Comparison of ENCODE assay signal across 35 mouse cellular contexts in the genomic region with DNA sequence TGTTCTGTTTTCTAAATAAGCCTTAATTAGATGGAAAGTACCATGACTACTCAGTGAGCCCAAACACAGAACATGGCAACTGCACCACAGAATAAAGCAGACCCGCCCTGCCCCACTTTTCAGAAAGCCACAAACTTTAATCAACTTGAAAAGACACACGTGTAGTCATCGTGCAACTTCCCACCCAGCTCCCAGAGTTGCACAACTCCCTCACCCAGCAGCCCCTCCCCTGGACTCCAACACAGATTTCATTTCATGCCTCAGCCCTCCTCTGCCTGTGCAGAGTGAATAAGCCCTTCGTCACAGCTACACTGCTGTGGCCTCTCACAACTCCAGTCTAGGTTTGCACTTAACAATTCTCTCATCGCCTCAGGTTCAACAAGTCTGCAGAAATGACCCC. TPM values are rescaled to one million over a fixed set of nuclear protein-coding genes. Genes with fewer than 3 reads are reported as not detected.
A peak's percentile ranks its signal among the peaks of the same experiment; 100 is the strongest.
DNase-seq lines count a peak whose midpoint lies in the region; ATAC-seq lines count a peak whose summit lies in the region.
"Had no signal": no experiment of that assay in that cellular context is flagged by ENCODE, and none has a peak within 500 bp of the region (broad histone marks: within the 10 kb centered on the region; RNA-seq: fewer than 3 reads in every experiment).

No protein-coding gene starts in this region.

- H3K27me3 ChIP-seq in embryonic facial prominence, embryonic 14.5 days (replicated peaks; ENCODE audit: control insufficient read depth, insufficient read depth, low read length) = no peaks in the 10 kb centered on the region
- H3K27me3 ChIP-seq in embryonic facial prominence, embryonic 10.5 days (replicated peaks; ENCODE audit: low read depth, poor library complexity, severe bottlenecking) = no peaks in the 10 kb centered on the region
- no peaks in the 10 kb centered on the region for H3K27me3 ChIP-seq in intestine, embryonic 15.5 days (replicated peaks)
- H3K27me3 ChIP-seq: hindbrain, embryonic 15.5 days; limb, embryonic 15.5 days; midbrain, embryonic 12.5 days; neural tube, embryonic 13.5 days had no signal

- H3K27ac ChIP-seq in embryonic facial prominence, embryonic 14.5 days (replicated peaks; ENCODE audit: low read depth, low read length) = no peak overlapping the region
- H3K27ac ChIP-seq in embryonic facial prominence, embryonic 10.5 days (replicated peaks) = no peak overlapping the region
- no peak overlapping the region for H3K27ac ChIP-seq in intestine, embryonic 15.5 days
- H3K27ac ChIP-seq: heart, adult 2 months; heart, embryonic 13.5 days; hindbrain, embryonic 15.5 days; kidney, postnatal 0 days; limb, embryonic 15.5 days; liver, embryonic 14.5 days; midbrain, embryonic 12.5 days; neural tube, embryonic 13.5 days had no signal

- H3K4me2 ChIP-seq in embryonic facial prominence, embryonic 14.5 days (ENCODE audit: low read depth, low read length) = no peak overlapping the region
- no peak overlapping the region for H3K4me2 ChIP-seq in intestine, embryonic 15.5 days (replicated peaks)
- H3K4me2 ChIP-seq: heart, embryonic 13.5 days; hindbrain, embryonic 15.5 days; limb, embryonic 15.5 days; midbrain, embryonic 12.5 days; neural tube, embryonic 13.5 days had no signal

- DNase-seq in embryonic facial prominence, embryonic 14.5 days (ENCODE audit: low spot score) = peak; percentile 12
- no peak for DNase-seq in embryonic facial prominence, embryonic 10.5 days (ENCODE audit: low spot score)
- peak; percentile 45 for DNase-seq in Muller cell, postnatal 12 days (ENCODE audit: inconsistent ontology term)
- peak; percentile 26 for DNase-seq in thymus, postnatal 4 days
- no peak for DNase-seq in urinary bladder, postnatal 36 days (ENCODE audit: low spot score in 2 of 2)
- DNase-seq: adrenal gland, postnatal 25 days; cerebellum, adult 11-12 months; cerebellum, adult 9-11 months; gastrocnemius, postnatal 36 days; heart, adult 2 months; heart, postnatal 10 days; kidney, adult 2 months; layer of hippocampus, postnatal 36 days; left cerebral cortex, postnatal 4 days; lung, adult 2 months; lung, postnatal 14 days; right cerebral cortex, postnatal 4 days had no signal

- no peaks in the 10 kb centered on the region for H3K9me3 ChIP-seq in embryonic facial prominence, embryonic 14.5 days (ENCODE audit: control insufficient read depth, low read length)
- H3K9me3 ChIP-seq in embryonic facial prominence, embryonic 10.5 days = no peaks in the 10 kb centered on the region
- no peaks in the 10 kb centered on the region for H3K9me3 ChIP-seq in intestine, embryonic 15.5 days
- H3K9me3 ChIP-seq: heart, embryonic 13.5 days; hindbrain, embryonic 15.5 days; limb, embryonic 15.5 days; megakaryocyte, embryonic 14.5 days; midbrain, embryonic 12.5 days; neural tube, embryonic 13.5 days had no signal

- no peak overlapping the region for H3K4me3 ChIP-seq in embryonic facial prominence, embryonic 14.5 days (ENCODE audit: low read depth, low read length)
- no peak overlapping the region for H3K4me3 ChIP-seq in embryonic facial prominence, embryonic 10.5 days
- H3K4me3 ChIP-seq in intestine, embryonic 15.5 days (replicated peaks) = no peak overlapping the region
- H3K4me3 ChIP-seq: heart, adult 2 months; heart, embryonic 13.5 days; hindbrain, embryonic 15.5 days; limb, embryonic 15.5 days; megakaryocyte, embryonic 14.5 days; midbrain, embryonic 12.5 days; neural tube, embryonic 13.5 days had no signal

- H3K36me3 ChIP-seq in embryonic facial prominence, embryonic 14.5 days (ENCODE audit: control insufficient read depth, insufficient read depth, low read length) = no peaks in the 10 kb centered on the region
- no peaks in the 10 kb centered on the region for H3K36me3 ChIP-seq in embryonic facial prominence, embryonic 10.5 days (replicated peaks)
- no peaks in the 10 kb centered on the region for H3K36me3 ChIP-seq in intestine, embryonic 15.5 days
- H3K36me3 ChIP-seq: heart, embryonic 13.5 days; hindbrain, embryonic 15.5 days; limb, embryonic 15.5 days; midbrain, embryonic 12.5 days; neural tube, embryonic 13.5 days had no signal

- WGBS in embryonic facial prominence, embryonic 14.5 days = 70% methylated on average over 5 of the region's 5 CpGs
- 84% methylated on average over 5 of the region's 5 CpGs for WGBS in embryonic facial prominence, embryonic 10.5 days
- WGBS in intestine, embryonic 15.5 days = 70% methylated on average over 5 of the region's 5 CpGs

- H3K9ac ChIP-seq in embryonic facial prominence, embryonic 14.5 days (ENCODE audit: low read depth, low read length) = no peak overlapping the region
- H3K9ac ChIP-seq in intestine, embryonic 15.5 days = no peak overlapping the region
- H3K9ac ChIP-seq: heart, embryonic 13.5 days; hindbrain, embryonic 15.5 days; limb, embryonic 15.5 days; liver, embryonic 14.5 days; midbrain, embryonic 12.5 days; neural tube, embryonic 13.5 days had no signal

- H3K4me1 ChIP-seq in embryonic facial prominence, embryonic 14.5 days (ENCODE audit: control insufficient read depth, insufficient read depth, low read length) = no peaks in the 10 kb centered on the region
- H3K4me1 ChIP-seq in embryonic facial prominence, embryonic 10.5 days = no peaks in the 10 kb centered on the region
- H3K4me1 ChIP-seq in intestine, embryonic 15.5 days (replicated peaks) = no peaks in the 10 kb centered on the region
- H3K4me1 ChIP-seq: heart, embryonic 13.5 days; hindbrain, embryonic 15.5 days; limb, embryonic 15.5 days; megakaryocyte, embryonic 14.5 days; midbrain, embryonic 12.5 days; neural tube, embryonic 13.5 days had no signal

- no peak for ATAC-seq in embryonic facial prominence, embryonic 14.5 days (ENCODE audit: low read depth)
- ATAC-seq in megakaryocyte, adult 5-6 weeks (ENCODE audit: poor library complexity, severe bottlenecking) = peak; percentile 40
- ATAC-seq in intestine, embryonic 15.5 days = no peak
- ATAC-seq: forebrain, embryonic 14.5 days had no signal

RNA-seq across cellular contexts. Expression of a gene that starts 24.4 kb away (rescaled TPM):
- polyA plus RNA-seq in embryonic facial prominence, embryonic 14.5 days (2014; fragmentation: Nextera tagmentation; extraction: Ambion mirVana) = 0.31 TPM in 1 of 2 replicates, not detected in the other
- not detected in 2 replicates for polyA plus RNA-seq in embryonic facial prominence, embryonic 10.5 days (2016; fragmentation: Nextera tagmentation; extraction: Ambion mirVana)
- not detected in 2 replicates for total RNA-seq in megakaryocyte, adult 5-6 weeks (2015)
- total RNA-seq in megakaryocyte, adult 5-6 weeks (2017) = not detected in 2 replicates
- polyA plus RNA-seq in intestine, embryonic 15.5 days (2015; fragmentation: Nextera tagmentation; extraction: Ambion mirVana) = 0.37 TPM in 1 of 2 replicates, not detected in the other
- total RNA-seq: adrenal gland, postnatal 25 days; gastrocnemius, adult 18-20 months; gastrocnemius, postnatal 36 days; heart, adult 2 months; heart, postnatal 10 days; layer of hippocampus, postnatal 36 days; left cerebral cortex, postnatal 4 days; MEL; midbrain, postnatal 0 days had no signal
- polyA plus RNA-seq: cortical plate, adult 2 months; forebrain, embryonic 14.5 days; heart, adult 2 months; heart, embryonic 13.5 days; hindbrain, embryonic 15.5 days; intestine, embryonic 14.5 days; kidney, adult 2 months; kidney, postnatal 0 days; large intestine, adult 2 months; limb, embryonic 15.5 days; lung, adult 2 months; midbrain, embryonic 12.5 days; midbrain, postnatal 0 days; neural tube, embryonic 13.5 days; spleen, adult 2 months had no signal

RNA-seq across cellular contexts. Expression of a gene that starts 48.1 kb away (rescaled TPM):
- polyA plus RNA-seq in embryonic facial prominence, embryonic 14.5 days (2014; fragmentation: Nextera tagmentation; extraction: Ambion mirVana) = 89.9 and 96.8 TPM in 2 replicates
- 151 and 165 TPM in 2 replicates for polyA plus RNA-seq in embryonic facial prominence, embryonic 10.5 days (2016; fragmentation: Nextera tagmentation; extraction: Ambion mirVana)
- 9.8 and 11.4 TPM in 2 replicates for total RNA-seq in megakaryocyte, adult 5-6 weeks (2015)
- total RNA-seq in megakaryocyte, adult 5-6 weeks (2017) = 3.4 and 7.9 TPM in 2 replicates
- polyA plus RNA-seq in intestine, embryonic 15.5 days (2015; fragmentation: Nextera tagmentation; extraction: Ambion mirVana) = 71.2 and 75.7 TPM in 2 replicates

Comparison
In these comparisons a context has a peak if more than half of its experiments do, and no peak if none do; other contexts are left out.
1. DNase-seq: peak in embryonic facial prominence, embryonic 14.5 days (single experiment), Muller cell, postnatal 12 days (single experiment) and thymus, postnatal 4 days (single experiment); none in embryonic facial prominence, embryonic 10.5 days (single experiment) and urinary bladder, postnatal 36 days (0 of 2).